Mouse (Mus musculus): ENCODE measurements at regions not wholly inside any gene's neighbourhood (a gene's known extent, or its start where the extent isn't known, plus 50 kb on each side); places are given as distances from the start of the nearest gene placed in this dataset.
A peak's percentile ranks its signal among the peaks of the same experiment; 100 is the strongest.
"Not testable (repeated sequence)": the region's sequence is repeated elsewhere in the genome, so short reads cannot be mapped to it uniquely, and the experiment has no call there.

DNA sequence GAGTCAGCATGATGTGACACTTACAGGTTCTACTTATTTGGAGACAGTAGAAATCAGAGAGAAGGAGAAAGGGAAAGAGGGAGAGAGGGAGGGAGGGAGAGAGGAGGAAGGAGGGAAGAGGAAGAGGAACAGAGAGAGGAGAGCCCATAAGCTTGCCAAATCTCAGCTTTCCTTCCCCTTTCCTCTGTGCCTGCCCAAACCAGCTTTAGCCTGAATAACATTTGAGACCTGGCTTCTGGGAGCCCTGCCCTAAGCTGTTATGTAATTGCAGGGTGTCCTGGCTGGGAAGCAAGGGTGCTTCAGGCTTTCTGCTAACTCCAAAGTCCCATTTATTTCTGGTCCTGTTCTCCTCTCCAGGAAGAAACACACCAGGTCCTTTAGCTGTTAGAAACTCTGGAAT lies 85.3 kb upstream of the Ifngr1 start:
- no peak overlapping the region for H3K27ac ChIP-seq (ENCODE audit: insufficient read depth, low read length)
- H3K4me3 ChIP-seq (ENCODE audit: insufficient read depth, low read length) = no peak overlapping the region
- H3K4me1 ChIP-seq (ENCODE audit: control insufficient read depth, insufficient read depth, low read length) = no peaks in the 10 kb centered on the region
- TF ChIP-seq CTCF (IDR thresholded peaks at IDR 0.05; ENCODE audit: extremely low read depth, insufficient read depth, low read length) (no peak), POLR2A (IDR thresholded peaks at IDR 0.05; ENCODE audit: extremely low read depth, insufficient read depth, low read length) (no peak)

DNA sequence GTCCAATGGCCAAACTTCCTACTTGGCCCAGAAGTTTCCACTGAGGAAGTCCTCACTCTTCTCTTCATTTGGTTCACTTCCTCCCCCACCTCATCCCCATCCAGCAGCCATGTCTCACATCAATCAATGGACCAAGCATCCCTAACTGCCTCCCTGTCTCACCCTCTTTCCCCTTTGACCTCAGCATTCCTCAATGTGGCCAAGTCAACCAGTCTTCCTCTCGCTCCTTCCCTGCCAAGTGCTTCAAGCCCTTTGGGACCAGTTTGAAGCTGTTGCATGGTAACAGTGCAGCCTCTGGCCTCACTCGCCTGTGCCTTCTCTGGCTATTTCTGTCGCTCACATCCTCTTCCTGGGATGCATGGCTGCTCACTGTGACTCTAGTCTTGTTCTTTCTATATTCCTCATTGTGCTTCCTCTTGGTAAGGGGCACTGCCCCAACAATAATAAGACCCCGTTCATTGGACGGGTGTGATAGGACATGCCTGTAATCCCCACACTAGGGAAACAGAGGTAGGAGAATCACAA lies 83.5 kb upstream of the Ifngr1 start:
- Histone ChIP-seq H3K4me1 (ENCODE audit: control insufficient read depth, insufficient read depth, low read length) (no peaks in the 10 kb centered on the region), H3K4me3 (ENCODE audit: insufficient read depth, low read length) (no peak overlapping the region), H3K27ac (ENCODE audit: insufficient read depth, low read length) (no peak overlapping the region)
- TF ChIP-seq CTCF (IDR thresholded peaks at IDR 0.05; ENCODE audit: extremely low read depth, insufficient read depth, low read length) (no peak), POLR2A (IDR thresholded peaks at IDR 0.05; ENCODE audit: extremely low read depth, insufficient read depth, low read length) (no peak)

GRCm38 (mm10) chr10:19510047-19510446 lies 81.7 kb upstream of the Ifngr1 start:
- Histone ChIP-seq H3K4me1 (ENCODE audit: control insufficient read depth, insufficient read depth, low read length) (no peaks in the 10 kb centered on the region), H3K27ac (ENCODE audit: insufficient read depth, low read length) (no peak overlapping the region), H3K4me3 (ENCODE audit: insufficient read depth, low read length) (no peak overlapping the region)
- TF ChIP-seq CTCF (IDR thresholded peaks at IDR 0.05; ENCODE audit: extremely low read depth, insufficient read depth, low read length) (no peak), POLR2A (IDR thresholded peaks at IDR 0.05; ENCODE audit: extremely low read depth, insufficient read depth, low read length) (no peak)

DNA sequence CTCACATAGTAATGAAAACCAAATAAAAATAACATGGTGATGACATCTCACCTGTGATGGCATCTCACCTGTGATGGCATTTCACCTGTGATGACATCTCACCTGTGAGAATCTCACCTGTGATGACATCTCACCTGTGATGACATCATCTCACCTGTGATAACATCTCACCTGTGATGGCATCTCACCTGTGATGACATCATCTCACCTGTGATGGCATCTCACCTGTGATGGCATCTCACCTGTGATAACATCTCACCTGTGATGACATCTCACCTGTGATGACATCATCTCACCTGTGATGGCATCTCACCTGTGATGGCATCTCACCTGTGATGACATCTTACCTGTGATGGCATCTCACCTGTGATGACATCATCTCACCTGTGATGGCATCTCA lies 77.4 kb upstream of the Ifngr1 start:
- H3K4me1 ChIP-seq (ENCODE audit: control insufficient read depth, insufficient read depth, low read length); H3K4me3 ChIP-seq (ENCODE audit: insufficient read depth, low read length); H3K27ac ChIP-seq (ENCODE audit: insufficient read depth, low read length): not testable (repeated sequence)

- no peak for TF ChIP-seq CTCF (IDR thresholded peaks at IDR 0.05; ENCODE audit: extremely low read depth, insufficient read depth, low read length)
- TF ChIP-seq POLR2A (IDR thresholded peaks at IDR 0.05; ENCODE audit: extremely low read depth, insufficient read depth, low read length) = no peak
- H3K4me3 ChIP-seq (ENCODE audit: insufficient read depth, low read length) = no peak overlapping the region
Measured at GRCm38 (mm10) chr10:19514837-19515236, 76.9 kb upstream of the Ifngr1 start.

GRCm38 (mm10) chr10:19516011-19516410 lies 75.7 kb upstream of the Ifngr1 start:
- Histone ChIP-seq H3K27ac (ENCODE audit: insufficient read depth, low read length) (no peak overlapping the region), H3K4me3 (ENCODE audit: insufficient read depth, low read length) (no peak overlapping the region), H3K4me1 (ENCODE audit: control insufficient read depth, insufficient read depth, low read length) (no peaks in the 10 kb centered on the region)
- TF ChIP-seq CTCF (IDR thresholded peaks at IDR 0.05; ENCODE audit: extremely low read depth, insufficient read depth, low read length) (no peak), POLR2A (IDR thresholded peaks at IDR 0.05; ENCODE audit: extremely low read depth, insufficient read depth, low read length) (no peak)

More at GRCm38 (mm10) chr10:19514837-19515236, 76.9 kb upstream of the Ifngr1 start:
- Histone ChIP-seq H3K4me1 (ENCODE audit: control insufficient read depth, insufficient read depth, low read length) (no peaks in the 10 kb centered on the region), H3K27ac (ENCODE audit: insufficient read depth, low read length) (no peak overlapping the region)

DNA sequence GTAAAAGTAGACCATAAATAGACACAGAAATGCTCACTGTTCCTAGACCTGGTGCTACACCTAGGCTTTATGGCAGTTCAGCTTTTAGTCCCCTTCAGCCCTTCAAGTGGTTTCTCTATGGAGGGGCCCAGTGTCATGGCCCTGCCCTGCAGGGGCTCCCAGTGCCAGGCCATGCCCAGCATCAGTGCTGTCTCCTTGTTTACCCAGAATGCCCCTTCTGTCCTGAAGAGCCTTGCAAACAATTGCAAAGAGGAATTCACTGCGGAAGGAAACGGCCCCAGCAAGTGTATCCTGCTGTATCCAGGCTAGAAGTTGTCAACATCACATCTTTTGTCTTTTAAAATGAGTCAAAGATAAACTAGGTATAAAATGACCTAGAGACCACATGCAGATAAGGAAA lies 74.7 kb upstream of the Ifngr1 start:
- no peaks in the 10 kb centered on the region for H3K4me1 ChIP-seq (ENCODE audit: control insufficient read depth, insufficient read depth, low read length)
- no peak overlapping the region for H3K4me3 ChIP-seq (ENCODE audit: insufficient read depth, low read length)
- TF ChIP-seq POLR2A (IDR thresholded peaks at IDR 0.05; ENCODE audit: extremely low read depth, insufficient read depth, low read length) (no peak), CTCF (IDR thresholded peaks at IDR 0.05; ENCODE audit: extremely low read depth, insufficient read depth, low read length) (no peak)

DNA sequence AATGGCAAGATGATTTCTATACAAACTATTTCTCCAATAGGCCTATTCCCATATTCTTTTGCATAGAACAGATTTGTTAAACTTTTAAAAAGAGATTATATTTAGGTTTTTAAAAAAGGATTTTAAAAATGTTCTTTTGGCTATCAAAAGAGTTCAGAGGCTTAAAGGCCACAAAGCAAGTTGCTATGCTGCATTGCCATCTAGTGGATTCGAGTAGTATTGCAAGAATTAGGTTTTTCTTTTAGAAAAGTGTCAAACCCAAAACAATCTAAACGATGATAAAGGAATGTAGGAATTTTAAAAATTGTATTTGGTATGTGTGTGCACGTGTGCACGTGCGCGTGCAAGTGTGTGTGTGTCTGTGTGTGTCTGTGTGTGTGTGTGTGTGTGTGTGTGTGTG lies 73.0 kb upstream of the Ifngr1 start:
- Histone ChIP-seq H3K4me1 (ENCODE audit: control insufficient read depth, insufficient read depth, low read length) (no peaks in the 10 kb centered on the region), H3K27ac (ENCODE audit: insufficient read depth, low read length) (no peak overlapping the region), H3K4me3 (ENCODE audit: insufficient read depth, low read length) (no peak overlapping the region)
- no peak for TF ChIP-seq POLR2A (IDR thresholded peaks at IDR 0.05; ENCODE audit: extremely low read depth, insufficient read depth, low read length)
- TF ChIP-seq CTCF (IDR thresholded peaks at IDR 0.05; ENCODE audit: extremely low read depth, insufficient read depth, low read length) = peak; percentile 6; the same call in 1 of the 2 replicates

More for the DNA sequence above, 74.7 kb upstream of the Ifngr1 start:
- no peak overlapping the region for H3K27ac ChIP-seq (ENCODE audit: insufficient read depth, low read length)

DNA sequence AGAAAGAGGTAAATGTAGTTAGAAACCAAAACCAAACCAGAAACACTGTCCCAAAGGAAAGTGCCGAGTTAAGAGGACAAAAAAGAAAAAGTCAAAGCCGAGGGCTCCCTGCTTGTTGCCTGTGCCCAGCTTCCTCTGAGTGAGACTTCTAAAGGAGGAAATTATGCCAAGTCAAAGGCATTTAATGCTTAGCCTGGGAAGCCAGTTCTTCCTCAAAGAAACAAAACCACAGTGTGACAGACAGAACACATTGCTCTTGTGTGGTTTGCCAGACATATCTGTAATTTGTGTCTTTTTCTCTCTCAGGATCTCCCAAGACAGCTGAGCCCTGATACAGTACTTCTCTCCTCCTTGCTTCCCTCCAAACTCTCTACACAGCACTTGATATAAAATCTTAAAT lies 69.6 kb upstream of the Ifngr1 start:
- TF ChIP-seq CTCF (IDR thresholded peaks at IDR 0.05; ENCODE audit: extremely low read depth, insufficient read depth, low read length) (no peak), POLR2A (IDR thresholded peaks at IDR 0.05; ENCODE audit: extremely low read depth, insufficient read depth, low read length) (no peak)
- Histone ChIP-seq H3K4me3 (ENCODE audit: insufficient read depth, low read length) (no peak overlapping the region), H3K4me1 (ENCODE audit: control insufficient read depth, insufficient read depth, low read length) (no peaks in the 10 kb centered on the region), H3K27ac (ENCODE audit: insufficient read depth, low read length) (no peak overlapping the region)

DNA sequence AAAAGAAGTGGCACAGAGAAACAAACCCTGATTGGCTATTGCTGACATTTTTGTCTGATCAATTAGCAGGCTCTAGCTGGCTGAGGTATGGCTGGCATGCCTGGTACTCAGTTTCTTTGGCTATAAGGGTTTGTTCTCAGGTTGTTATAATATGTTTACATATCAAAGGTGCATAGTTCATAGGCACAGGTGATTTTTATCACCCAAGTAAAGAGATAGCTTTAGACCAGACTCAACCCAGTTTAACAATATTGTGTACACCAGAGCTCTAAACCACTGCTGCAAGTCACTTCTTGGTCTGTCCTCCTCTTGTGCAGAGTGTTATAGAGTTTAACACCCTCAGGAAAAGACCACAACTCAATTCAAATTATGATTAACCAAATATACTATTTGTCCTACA lies 65.8 kb upstream of the Ifngr1 start:
- no peak overlapping the region for H3K27ac ChIP-seq (ENCODE audit: insufficient read depth, low read length)
- TF ChIP-seq CTCF (IDR thresholded peaks at IDR 0.05; ENCODE audit: extremely low read depth, insufficient read depth, low read length) (no peak), POLR2A (IDR thresholded peaks at IDR 0.05; ENCODE audit: extremely low read depth, insufficient read depth, low read length) (no peak)
- H3K4me1 ChIP-seq (ENCODE audit: control insufficient read depth, insufficient read depth, low read length) = no peaks in the 10 kb centered on the region
- no peak overlapping the region for H3K4me3 ChIP-seq (ENCODE audit: insufficient read depth, low read length)

DNA sequence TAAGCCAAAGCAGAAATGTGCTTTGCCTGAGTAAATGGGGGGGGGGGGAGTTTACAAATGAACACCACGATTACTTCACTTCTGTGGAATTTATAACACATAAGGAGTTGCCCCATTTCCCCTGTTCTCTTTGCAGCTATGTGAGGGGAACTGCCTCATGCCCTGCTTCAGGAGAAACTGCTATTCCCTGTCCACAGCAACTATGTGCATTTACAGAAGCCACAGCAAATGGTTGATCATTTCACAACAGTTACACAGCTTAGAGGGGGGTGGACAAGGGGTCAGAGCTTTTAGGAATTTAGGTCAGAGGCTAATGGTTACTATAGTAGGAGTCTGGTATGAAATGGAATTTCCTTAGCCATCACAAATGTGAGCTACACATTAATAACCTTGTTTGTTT lies 65.4 kb upstream of the Ifngr1 start:
- TF ChIP-seq CTCF (IDR thresholded peaks at IDR 0.05; ENCODE audit: extremely low read depth, insufficient read depth, low read length) (no peak), POLR2A (IDR thresholded peaks at IDR 0.05; ENCODE audit: extremely low read depth, insufficient read depth, low read length) (no peak)
- no peak overlapping the region for H3K4me3 ChIP-seq (ENCODE audit: insufficient read depth, low read length)
- H3K27ac ChIP-seq (ENCODE audit: insufficient read depth, low read length) = no peak overlapping the region
- no peaks in the 10 kb centered on the region for H3K4me1 ChIP-seq (ENCODE audit: control insufficient read depth, insufficient read depth, low read length)

All from cortical plate, adult 2 months (tissue).